Mouse (Mus musculus) liver, adult 2 months (tissue): Measurements from ENCODE around the gene Hdac2.

Experiments
- CTCF ChIP-seq: fragments of 200-500 bp; IDR thresholded peaks from 2 replicates; pipeline ENCODE4 v1.5.1; 2011; ENCODE audit warnings: low read depth, low read length, control low read depth
- POLR2A ChIP-seq: fragments of 200-500 bp; IDR thresholded peaks from 2 replicates; pipeline ENCODE4 v1.6.1; 2011; ENCODE audit warnings: low read length, control low read depth; ENCODE audit not compliant: insufficient read depth; ENCODE audit errors: extremely low read depth

DNA sequence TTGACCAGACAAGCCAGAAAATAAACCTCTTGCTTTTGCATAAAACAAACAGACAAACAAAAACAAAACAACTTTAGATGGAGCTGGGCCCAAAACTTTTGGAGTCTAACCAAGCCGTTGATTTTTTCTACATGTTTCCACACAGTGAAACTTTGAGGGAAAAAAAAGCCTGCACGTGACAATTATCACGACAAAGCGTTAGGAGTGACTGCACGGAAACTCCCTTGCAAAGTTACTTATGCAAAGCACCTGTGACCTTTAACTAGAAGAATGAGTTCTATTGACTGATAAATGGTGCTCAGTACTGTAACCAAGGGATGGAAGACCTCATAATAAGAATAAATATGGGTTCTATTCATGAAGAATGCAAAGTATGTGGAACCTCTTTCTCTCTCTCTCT, 38.5 kb upstream of the Hdac2 start:
- TF ChIP-seq CTCF (no peak), POLR2A (no peak)
